Mouse (Mus musculus) MN1 (cell line): ENCODE results near the gene Cilp2.
A peak's percentile ranks its signal among the peaks of the same experiment; 100 is the strongest.

Experiments used
- DNase-seq: peaks from one replicate; pipeline ENCODE4 v3.0.0-alpha.2; 2016; ENCODE audit warnings: low spot score

Cilp2 gene

GRCm38 (mm10) chr8:69874155-69874554 is 13.3 kb downstream of the Cilp2 start:
- peak; percentile 78 for DNase-seq

- DNase-seq = no peak
Measured at GRCm38 (mm10) chr8:69870907-69871306, 16.6 kb downstream of the Cilp2 start.

GRCm38 (mm10) chr8:69870003-69870765 is 17.3 kb downstream of the Cilp2 start:
- no peak for DNase-seq

- no peak for DNase-seq
Measured at GRCm38 (mm10) chr8:69867696-69868326, 19.7 kb downstream of the Cilp2 start.

GRCm38 (mm10) chr8:69864180-69864579 is 23.3 kb downstream of the Cilp2 start:
- DNase-seq = no peak

- DNase-seq = no peak
Measured at GRCm38 (mm10) chr8:69863387-69864020, 24.0 kb downstream of the Cilp2 start.

GRCm38 (mm10) chr8:69861251-69861650 is 26.2 kb downstream of the Cilp2 start:
- no peak for DNase-seq

- peak; percentile 21 for DNase-seq
Measured at GRCm38 (mm10) chr8:69860807-69861206, 26.7 kb downstream of the Cilp2 start.

- no peak for DNase-seq
Measured at GRCm38 (mm10) chr8:69853869-69854268, 33.6 kb downstream of the Cilp2 start.

- DNase-seq = no peak
Measured at GRCm38 (mm10) chr8:69850926-69851506, 36.5 kb downstream of the Cilp2 start.

GRCm38 (mm10) chr8:69849899-69850298 is 37.6 kb downstream of the Cilp2 start:
- DNase-seq = no peak

GRCm38 (mm10) chr8:69848951-69849350 is 38.5 kb downstream of the Cilp2 start:
- no peak for DNase-seq

- no peak for DNase-seq
Measured at GRCm38 (mm10) chr8:69847167-69848065, 40.1 kb downstream of the Cilp2 start.

GRCm38 (mm10) chr8:69837057-69837682 is 50.3 kb downstream of the Cilp2 start:
- DNase-seq = no peak

GRCm38 (mm10) chr8:69832298-69832853 is 55.1 kb downstream of the Cilp2 start, which contains the start of gene Pbx4:
Gene Pbx4 (plus strand): TSS chr8:69832491.
- DNase-seq = peak; percentile 97
